Mouse (Mus musculus) limb, embryonic 14.5 days (tissue): ENCODE measurements around the gene Ncf1. TPM values are rescaled to one million over a fixed set of nuclear protein-coding genes. Genes with fewer than 3 reads are reported as not detected.

Experiments
- ATAC-seq: fragments of 200-750 bp; cut with Nextera tagmentation; 2 replicates; pipeline ENCODE4 v1.8.0; 2017; ENCODE audit warnings: low read depth, moderate number of reproducible peaks, moderate TSS enrichment; ENCODE audit not compliant: low FRiP score
- DNase-seq: peaks from one replicate; pipeline ENCODE4 v3.0.0-alpha.2; 2015; ENCODE audit warnings: low spot score
- H3K27ac ChIP-seq: fragments of 300-500 bp; sonication (generic); replicated peaks from 2 replicates; pipeline ENCODE4 v1.5.1; 2014; ENCODE audit warnings: low read depth, mild to moderate bottlenecking, low read length, moderate library complexity, mixed read lengths
- H3K27me3 ChIP-seq: fragments of 300-500 bp; sonication (generic); 2 replicates; pipeline ENCODE4 v1.6.1; 2014; ENCODE audit warnings: low read length, mixed read lengths; ENCODE audit not compliant: control insufficient read depth, insufficient read depth
- H3K36me3 ChIP-seq: fragments of 300-500 bp; sonication (generic); 2 replicates; pipeline ENCODE4 v1.6.1; 2014; ENCODE audit warnings: mild to moderate bottlenecking, low read length, moderate library complexity, mixed read lengths; ENCODE audit not compliant: control insufficient read depth, insufficient read depth
- H3K4me1 ChIP-seq: fragments of 300-500 bp; sonication (generic); 2 replicates; pipeline ENCODE4 v1.6.1; 2014; ENCODE audit warnings: antibody characterized with exemption, low read length, mixed read lengths; ENCODE audit not compliant: control insufficient read depth, insufficient read depth
- H3K4me2 ChIP-seq: fragments of 300-500 bp; sonication (generic); replicated peaks from 2 replicates; pipeline ENCODE4 v1.6.1; 2014; ENCODE audit warnings: low read depth, mild to moderate bottlenecking, low read length, moderate library complexity; ENCODE audit not compliant: severe bottlenecking
- H3K4me3 ChIP-seq: fragments of 300-500 bp; sonication (generic); replicated peaks from 2 replicates; pipeline ENCODE4 v1.5.1; 2014; ENCODE audit warnings: low read length
- H3K9ac ChIP-seq: fragments of 300-500 bp; sonication (generic); 2 replicates; pipeline ENCODE4 v1.6.1; 2014; ENCODE audit warnings: mild to moderate bottlenecking, low read depth, low read length, moderate library complexity; ENCODE audit not compliant: severe bottlenecking
- H3K9me3 ChIP-seq: fragments of 300-500 bp; sonication (generic); 2 replicates; pipeline ENCODE4 v1.6.1; 2016; ENCODE audit warnings: low read length; ENCODE audit not compliant: control insufficient read depth
- POLR2A ChIP-seq: fragments of 200-500 bp; IDR thresholded peaks from 2 replicates; pipeline ENCODE4 v1.8.0; 2012; ENCODE audit warnings: inconsistent platforms, mild to moderate bottlenecking, moderate library complexity, borderline replicate concordance; ENCODE audit not compliant: insufficient read depth, insufficient read length; ENCODE audit errors: extremely low read depth
- WGBS: fragments of 180-500 bp; shearing (Covaris S2); extraction: QIAGEN DNeasy Blood & Tissue Kit; methylation state at CpG from one replicate; pipeline ENCODE4 v1.1.7; 2014; 5-methylcytosine and 5-hydroxymethylcytosine counted together
- polyA plus RNA-seq, 2 experiments: library from polyadenylated mRNA; depleted of rRNA in 1 of 2; stranded (reverse) in 1 of 2; unstranded in 1 of 2; fragments of >200 nt; fragmentation: Nextera tagmentation in 1 of 2; extraction: Ambion mirVana in 1 of 2; gene quantifications; 2 replicates each; pipeline versions ENCODE4 v1.2.1 to v1.2.3; 2012 to 2014

The Ncf1 gene
- polyA plus RNA-seq, 2 experiments: 8.3 to 8.4 TPM

DNA sequence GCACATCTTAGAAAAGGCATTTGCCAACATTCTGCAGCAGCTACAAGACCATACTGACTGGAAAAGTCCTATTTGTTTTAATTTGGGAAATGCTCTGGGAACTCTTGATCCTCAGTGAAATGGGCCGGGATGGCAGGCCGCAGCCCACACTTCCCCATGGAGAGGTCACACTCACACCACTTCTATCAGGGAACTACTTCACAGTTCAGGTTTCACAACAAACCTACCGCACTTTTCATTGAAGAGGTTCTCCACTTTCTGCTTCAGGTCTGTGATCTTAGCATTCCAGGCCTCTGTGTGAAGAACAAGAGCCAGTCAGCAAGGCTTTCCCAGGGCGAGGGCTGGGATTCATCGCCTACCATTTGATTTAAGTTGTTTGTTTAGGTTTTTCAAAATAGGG, 15.5 kb upstream of the Ncf1 start:
- TF ChIP-seq POLR2A: no peak
- Histone ChIP-seq H3K4me3 (no peak overlapping the region), H3K27ac (no peak overlapping the region), H3K9me3 (no peaks in the 10 kb centered on the region), H3K9ac (no peak overlapping the region), H3K4me2 (no peak overlapping the region), H3K4me1 (no peaks in the 10 kb centered on the region), H3K27me3 (no peaks in the 10 kb centered on the region), H3K36me3 (peaks cover 100% of the 10 kb centered on the region)
- DNase-seq (no peak), ATAC-seq (no peak)
- WGBS: 95% methylated on average over 5 of the region's 5 CpGs

DNA sequence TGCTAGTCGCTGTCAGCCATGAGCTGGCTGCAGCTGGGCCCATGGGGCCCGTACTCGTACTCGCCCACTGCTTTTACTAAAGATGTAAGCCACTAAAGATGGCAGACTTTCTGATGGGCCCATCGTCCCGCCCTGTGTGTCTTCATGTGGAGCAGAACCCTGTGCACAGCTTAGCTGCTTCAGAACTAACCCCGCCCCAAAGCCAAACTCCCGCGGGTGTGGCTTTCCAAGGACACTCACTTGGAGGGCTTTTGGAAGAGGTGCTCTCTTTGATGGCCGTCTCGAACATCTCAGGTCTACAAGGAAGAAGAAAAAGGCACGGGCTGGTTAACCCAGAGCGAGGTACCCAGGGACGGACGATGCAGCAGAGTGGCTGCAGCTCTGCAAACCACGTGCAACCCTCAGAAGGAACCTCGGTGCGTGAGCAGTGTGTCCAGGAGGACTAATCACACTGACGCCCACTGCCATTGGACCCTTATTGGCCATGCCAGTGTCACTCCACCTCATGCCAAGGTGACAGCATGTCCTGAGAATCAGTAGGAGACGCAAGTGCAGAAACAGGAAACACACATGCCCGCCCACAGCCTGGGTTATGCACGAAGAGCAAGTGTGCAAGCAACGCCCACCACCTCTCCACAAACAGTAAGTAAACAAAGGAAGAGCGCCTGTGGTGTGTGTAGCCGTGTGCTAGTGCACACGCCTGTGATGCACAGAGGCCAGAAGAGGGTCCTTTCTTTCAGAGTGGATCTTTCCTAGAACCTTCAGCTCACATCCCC, 14.4 kb upstream of the Ncf1 start:
- no peaks in the 10 kb centered on the region for H3K9me3 ChIP-seq
- no peak overlapping the region for H3K4me2 ChIP-seq
- peaks cover 100% of the 10 kb centered on the region for H3K36me3 ChIP-seq
- H3K4me1 ChIP-seq: no peaks in the 10 kb centered on the region
- H3K27ac ChIP-seq: no peak overlapping the region
- no peak overlapping the region for H3K4me3 ChIP-seq
- no peak for TF ChIP-seq POLR2A
- 93% methylated on average over 26 of the region's 26 CpGs for WGBS
- DNase-seq (no peak), ATAC-seq (no peak)
- H3K27me3 ChIP-seq: no peaks in the 10 kb centered on the region
- no peak overlapping the region for H3K9ac ChIP-seq

GRCm38 (mm10) chr5:134241831-134242230, 12.4 kb upstream of the Ncf1 start:
- H3K27me3 ChIP-seq: no peaks in the 10 kb centered on the region
- H3K4me2 ChIP-seq: no peak overlapping the region
- H3K4me1 ChIP-seq: no peaks in the 10 kb centered on the region
- DNase-seq (no peak), ATAC-seq (no peak)
- no peak overlapping the region for H3K9ac ChIP-seq
- H3K9me3 ChIP-seq: no peaks in the 10 kb centered on the region
- H3K4me3 ChIP-seq: no peak overlapping the region
- no peak for TF ChIP-seq POLR2A
- WGBS: 80% methylated on average over 5 of the region's 5 CpGs
- H3K27ac ChIP-seq: no peak overlapping the region
- H3K36me3 ChIP-seq: peaks cover 100% of the 10 kb centered on the region

- Histone ChIP-seq H3K9me3 (no peaks in the 10 kb centered on the region), H3K27me3 (no peaks in the 10 kb centered on the region), H3K4me2 (no peak overlapping the region), H3K9ac (no peak overlapping the region), H3K4me1 (peaks cover 20% of the 10 kb centered on the region), H3K36me3 (peaks cover 74% of the 10 kb centered on the region), H3K4me3 (no peak overlapping the region), H3K27ac (no peak overlapping the region)
- no peak for TF ChIP-seq POLR2A
- ATAC-seq: no peak
- no peak for DNase-seq
- 89% methylated on average over 28 of the region's 28 CpGs for WGBS
Observed at GRCm38 (mm10) chr5:134237936-134238760, 8.7 kb upstream of the Ncf1 start.

GRCm38 (mm10) chr5:134237508-134237907, 8.1 kb upstream of the Ncf1 start:
- no peaks in the 10 kb centered on the region for H3K9me3 ChIP-seq
- 93% methylated on average over 11 of the region's 11 CpGs for WGBS
- no peak for ATAC-seq

More at GRCm38 (mm10) chr5:134237508-134237907, 8.1 kb upstream of the Ncf1 start:
- Histone ChIP-seq H3K27ac (no peak overlapping the region), H3K9ac (no peak overlapping the region), H3K36me3 (peaks cover 67% of the 10 kb centered on the region), H3K4me2 (no peak overlapping the region), H3K4me3 (no peak overlapping the region), H3K4me1 (peaks cover 25% of the 10 kb centered on the region), H3K27me3 (no peaks in the 10 kb centered on the region)
- no peak for DNase-seq
- TF ChIP-seq POLR2A: no peak
